Mouse (Mus musculus): ENCODE measurements around the gene Tbxa2r.

GRCm38 (mm10) chr10:81325781-81326180, 2.8 kb upstream of the Tbxa2r start:
- no peak for TF ChIP-seq EP300 (IDR thresholded peaks at IDR 0.05)
- no peak for TF ChIP-seq CTCF (IDR thresholded peaks at IDR 0.05)
